23 mouse cellular contexts compared by ENCODE assay signal in genomic region chr10:43123422-43123821, GRCm38 (mm10). TPM values are rescaled to one million over a fixed set of nuclear protein-coding genes. Genes with fewer than 3 reads are reported as not detected.
DNase-seq lines count a peak whose midpoint lies in the region; ATAC-seq and TF ChIP-seq lines count a peak whose summit lies in the region.
"Had no signal": no experiment of that assay in that cellular context is flagged by ENCODE, and none has a peak within 500 bp of the region (broad histone marks: within the 10 kb centered on the region; RNA-seq: fewer than 3 reads in every experiment).

No protein-coding gene starts in this region.

- no peak for TF ChIP-seq CTCF in left cerebral cortex, adult 2 months (IDR thresholded peaks at IDR 0.05)
- no peak for TF ChIP-seq CTCF in MEL (IDR thresholded peaks at IDR 0.05 in 2 of 3, conservative IDR thresholded peaks at IDR 0.05 in 1 of 3; ENCODE audit: control insufficient read depth in 1 of 3, insufficient read depth in 1 of 3, low read depth in 2 of 3, low read length in 3 of 3, poor library complexity in 1 of 3, severe bottlenecking in 1 of 3)

- no peak; a peak in 1 of 4 replicates for TF ChIP-seq EP300 in MEL (IDR thresholded peaks at IDR 0.05; ENCODE audit: low read depth in 1 of 2, low read length in 2 of 2)

- no peak for TF ChIP-seq POLR2A in MEL (IDR thresholded peaks at IDR 0.05; ENCODE audit: control insufficient read depth in 1 of 2, insufficient read depth in 1 of 2, low read depth in 1 of 2, low read length in 2 of 2, poor library complexity in 1 of 2)

- no peaks in the 10 kb centered on the region for H3K27me3 ChIP-seq in MEL (ENCODE audit: control insufficient read depth in 1 of 2, insufficient read depth in 2 of 2, low read length in 2 of 2)
- no peaks in the 10 kb centered on the region for H3K27me3 ChIP-seq in intestine, embryonic 16.5 days (replicated peaks; ENCODE audit: control insufficient read depth, insufficient read depth, low read length)
- H3K27me3 ChIP-seq: embryonic facial prominence, embryonic 12.5 days; forebrain, embryonic 12.5 days; heart, embryonic 13.5 days; hindbrain, embryonic 12.5 days; Patski had no signal

- H3K27ac ChIP-seq in left cerebral cortex, adult 2 months = peak overlapping the region; percentile 71
- no peak overlapping the region; the same call in 1 of the 2 replicates for H3K27ac ChIP-seq in MEL (ENCODE audit: control insufficient read depth, low read depth, low read length)
- no peak overlapping the region for H3K27ac ChIP-seq in intestine, embryonic 16.5 days (ENCODE audit: low read length)
- H3K27ac ChIP-seq: embryonic facial prominence, embryonic 12.5 days; forebrain, embryonic 12.5 days; hindbrain, embryonic 12.5 days had no signal

- no peak overlapping the region for H3K4me2 ChIP-seq in intestine, embryonic 16.5 days (ENCODE audit: low read depth, low read length)
- H3K4me2 ChIP-seq: embryonic facial prominence, embryonic 12.5 days; forebrain, embryonic 12.5 days; heart, embryonic 13.5 days; hindbrain, embryonic 12.5 days had no signal

- intact Hi-C loops in left cerebral cortex, adult 2 months (cut with DNase I) = loop anchor here (5.0 kb wide), 2 partner anchors 51 to 101 kb away; no protein-coding TSS in a partner anchor
- intact Hi-C loops in left cerebral cortex, postnatal 36 days (cut with DNase I) = loop anchor here (5.0 kb wide), 1 partner anchor 49 kb away; the partner anchor contains the start of genes 9030612E09Rik and Sobp

- H3K36me3 ChIP-seq in MEL (ENCODE audit: control insufficient read depth in 1 of 2, insufficient read depth in 2 of 2, low read length in 2 of 2) = peaks cover 0 to 12% of the 10 kb centered on the region in 2 experiments; a peak in 2 of 4 replicates
- H3K36me3 ChIP-seq in intestine, embryonic 16.5 days (ENCODE audit: control insufficient read depth, insufficient read depth, low read length) = no peaks in the 10 kb centered on the region
- H3K36me3 ChIP-seq: embryonic facial prominence, embryonic 12.5 days; forebrain, embryonic 12.5 days; G1E had no signal

- H3K9ac ChIP-seq in MEL (ENCODE audit: control insufficient read depth, low read depth, low read length, poor library complexity, severe bottlenecking) = peak overlapping the region; percentile 7; the same call in 1 of the 2 replicates
- no peak overlapping the region for H3K9ac ChIP-seq in intestine, embryonic 16.5 days (ENCODE audit: low read depth, low read length)
- H3K9ac ChIP-seq: embryonic facial prominence, embryonic 12.5 days; forebrain, embryonic 12.5 days; forebrain, postnatal 0 days; heart, embryonic 13.5 days; hindbrain, embryonic 12.5 days had no signal

- DNase-seq in left cerebral cortex, adult 2 months (ENCODE audit: extremely low spot score in 1 of 2, low spot score in 2 of 2) = no peak
- DNase-seq in left cerebral cortex, postnatal 36 days (ENCODE audit: low spot score in 2 of 2) = no peak
- DNase-seq in A20 (ENCODE audit: low read depth, low spot score) = peak; percentile 18
- peak; percentile 72 for DNase-seq in MEL (ENCODE audit: low read depth, low spot score)
- DNase-seq in cerebellum, adult 9-11 months = no peak
- DNase-seq: adrenal gland, postnatal 14 days; cerebellum, adult 2 months; cerebellum, postnatal 14 days; forebrain, postnatal 0 days; gastrocnemius, postnatal 14 days; heart, postnatal 36 days had no signal

- H3K4me1 ChIP-seq in MEL (ENCODE audit: control insufficient read depth in 1 of 2, insufficient read depth in 2 of 2, low read length in 2 of 2) = peaks cover 5 to 14% of the 10 kb centered on the region in 2 experiments; a peak in 3 of 4 replicates
- H3K4me1 ChIP-seq in intestine, embryonic 16.5 days (ENCODE audit: control insufficient read depth, insufficient read depth, low read length) = no peaks in the 10 kb centered on the region

- WGBS in intestine, embryonic 16.5 days = 78% methylated on average over 6 of the region's 6 CpGs

- ATAC-seq in hematopoietic stem cell, adult 5-6 weeks (replicated peaks in 1 of 2; ENCODE audit: insufficient read depth in 1 of 2, low FRiP score in 2 of 2, low TSS enrichment in 1 of 2, low read depth in 1 of 2, poor library complexity in 2 of 2, severe bottlenecking in 2 of 2) = peak; percentile 51 to 59; a peak in 2 of 4 replicates
- ATAC-seq in intestine, embryonic 16.5 days = no peak
- ATAC-seq: activated CD4-positive, CD25-positive, alpha-beta regulatory T cell, adult 4 months; forebrain, postnatal 0 days; hindbrain, embryonic 16.5 days; inflammation-experienced regulatory T-cells, adult 6 months; Patski had no signal

- H3K79me2 ChIP-seq in MEL (ENCODE audit: control insufficient read depth, insufficient read depth, low read length, poor library complexity) = no peaks in the 10 kb centered on the region

- no peak for TF ChIP-seq RAD21 in MEL (IDR thresholded peaks at IDR 0.05; ENCODE audit: low read depth, low read length)

- H3K9me3 ChIP-seq in MEL (replicated peaks; ENCODE audit: insufficient read depth, low read length) = no peaks in the 10 kb centered on the region
- H3K9me3 ChIP-seq in intestine, embryonic 16.5 days (ENCODE audit: control insufficient read depth, low read length) = no peaks in the 10 kb centered on the region
- H3K9me3 ChIP-seq: embryonic facial prominence, embryonic 12.5 days; forebrain, embryonic 12.5 days; G1E; heart, embryonic 13.5 days; hindbrain, embryonic 12.5 days had no signal

- H3K4me3 ChIP-seq in left cerebral cortex, adult 2 months = no peak overlapping the region
- H3K4me3 ChIP-seq in MEL (ENCODE audit: control insufficient read depth in 1 of 2, insufficient read depth in 1 of 2, low read depth in 2 of 2, low read length in 2 of 2) = peak overlapping the region; percentile 22 to 34; a peak in 3 of 4 replicates
- H3K4me3 ChIP-seq in intestine, embryonic 16.5 days (ENCODE audit: low read length) = no peak overlapping the region
- H3K4me3 ChIP-seq: embryonic facial prominence, embryonic 12.5 days; forebrain, embryonic 12.5 days; heart, embryonic 13.5 days; hindbrain, embryonic 12.5 days had no signal

TF ChIP-seq in MEL, 35 proteins besides CTCF, POLR2A, EP300 and RAD21:
- TF ChIP-seq NRF1 (IDR thresholded peaks at IDR 0.05; ENCODE audit: insufficient read depth, low read depth, low read length, poor library complexity, severe bottlenecking) (no peak), JUND (IDR thresholded peaks at IDR 0.05; ENCODE audit: low read depth, low read length) (no peak), MAX (IDR thresholded peaks at IDR 0.05; ENCODE audit: low read length) (no peak), SMC3 (IDR thresholded peaks at IDR 0.05; ENCODE audit: low read depth, low read length) (no peak), USF2 (IDR thresholded peaks at IDR 0.05; ENCODE audit: borderline replicate concordance in 1 of 2, insufficient read depth in 1 of 2, low read depth in 1 of 2, low read length in 2 of 2) (no peak), NELFE (IDR thresholded peaks at IDR 0.05; ENCODE audit: low read depth, low read length) (no peak), CHD1 (IDR thresholded peaks at IDR 0.05; ENCODE audit: low read depth, low read length) (no peak), RCOR1 (IDR thresholded peaks at IDR 0.05; ENCODE audit: low read depth, low read length) (no peak), TCF12 (IDR thresholded peaks at IDR 0.05; ENCODE audit: low read depth, low read length) (no peak), ZC3H11A (IDR thresholded peaks at IDR 0.05; ENCODE audit: low read depth, low read length) (no peak), SIN3A (IDR thresholded peaks at IDR 0.05; ENCODE audit: low read length) (no peak), ZNF384 (IDR thresholded peaks at IDR 0.05; ENCODE audit: low read depth, low read length) (no peak), HCFC1 (IDR thresholded peaks at IDR 0.05; ENCODE audit: low read depth, low read length) (no peak), KAT2A (conservative IDR thresholded peaks at IDR 0.05; ENCODE audit: low read depth, low read length) (no peak), MEF2A (IDR thresholded peaks at IDR 0.05; ENCODE audit: extremely low read depth, insufficient replicate concordance, low read depth, low read length, poor library complexity, severe bottlenecking) (no peak), ELF1 (IDR thresholded peaks at IDR 0.05; ENCODE audit: low read depth, low read length) (no peak), MAFK (IDR thresholded peaks at IDR 0.05; ENCODE audit: borderline replicate concordance, low read depth, low read length) (no peak)

RNA-seq across cellular contexts. Expression of gene Sobp, which starts 50.9 kb away (rescaled TPM):
- total RNA-seq in left cerebral cortex, adult 2 months (2021) = 10 to 100 TPM; 76.4 to 77.1 TPM
- total RNA-seq in left cerebral cortex, postnatal 36 days (2021) = 10 to 100 TPM; 76.7 to 79.5 TPM
- not detected in 2 replicates for total RNA-seq in MEL (2012; rRNA removed)
- polyA plus RNA-seq in MEL (2012; ENCODE audit: insufficient read depth in 1 of 2, insufficient read length in 2 of 2, low read depth in 1 of 2, low replicate concordance in 2 of 2, missing spikeins in 1 of 2) = not detected
- total RNA-seq in hematopoietic stem cell, adult 5-6 weeks (2017) = not detected in 2 replicates
- polyA plus RNA-seq in intestine, embryonic 16.5 days (2015; fragmentation: Nextera tagmentation; extraction: Ambion mirVana) = 0.46 and 0.55 TPM in 2 replicates
- total RNA-seq: common myeloid progenitor, adult 5-6 weeks had no signal
- polyA plus RNA-seq: activated CD4-positive, CD25-positive, alpha-beta regulatory T cell, adult 4 months; G1E; inflammation-experienced regulatory T-cells, adult 6 months had no signal

RNA-seq across cellular contexts. Expression of gene 9030612E09Rik, which starts 51.1 kb away (rescaled TPM):
- total RNA-seq in left cerebral cortex, adult 2 months (2021) = 1 to 10 TPM; 2.6 to 3.3 TPM
- total RNA-seq in left cerebral cortex, postnatal 36 days (2021) = 1 to 10 TPM; 1.4 to 2.8 TPM
- not detected in 2 replicates for total RNA-seq in MEL (2012; rRNA removed)
- not detected for polyA plus RNA-seq in MEL (2012; ENCODE audit: insufficient read depth in 1 of 2, insufficient read length in 2 of 2, low read depth in 1 of 2, low replicate concordance in 2 of 2, missing spikeins in 1 of 2)
- not detected in 2 replicates for total RNA-seq in hematopoietic stem cell, adult 5-6 weeks (2017)
- 0.23 and 0.24 TPM in 2 replicates for polyA plus RNA-seq in intestine, embryonic 16.5 days (2015; fragmentation: Nextera tagmentation; extraction: Ambion mirVana)
- total RNA-seq: adrenal gland, postnatal 14 days; common myeloid progenitor, adult 5-6 weeks; G1E had no signal
- polyA plus RNA-seq: activated CD4-positive, CD25-positive, alpha-beta regulatory T cell, adult 4 months; G1E; inflammation-experienced regulatory T-cells, adult 6 months had no signal

Comparison
In these comparisons a context has a peak if more than half of its experiments do, and no peak if none do; other contexts are left out.
1. DNase-seq: peak in A20 (single experiment) and MEL (single experiment); none in left cerebral cortex, adult 2 months (0 of 2), left cerebral cortex, postnatal 36 days (0 of 2) and cerebellum, adult 9-11 months (single experiment).
2. H3K4me3 ChIP-seq: peak in MEL (2 of 2); none in left cerebral cortex, adult 2 months (single experiment) and intestine, embryonic 16.5 days (single experiment).
3. RNA of gene Sobp, which starts 50.9 kb away (total RNA-seq): 76.7 to 79.5 TPM in left cerebral cortex, postnatal 36 days and 76.4 to 77.1 TPM in left cerebral cortex, adult 2 months; not detected in MEL and not detected in hematopoietic stem cell, adult 5-6 weeks; every median in the first group is over 10 times any median in the second.